Mouse (Mus musculus) liver, embryonic 14.5 days (tissue): ENCODE results near the gene Gramd1b.

Source experiments
- CTCF ChIP-seq: IDR thresholded peaks from 2 replicates; pipeline ENCODE4 v1.5.1; 2016; ENCODE audit warnings: antibody characterized with exemption, low read depth, control low read depth
- EP300 ChIP-seq: IDR thresholded peaks from 2 replicates; pipeline ENCODE4 v1.6.1; 2016; ENCODE audit warnings: antibody characterized with exemption, low read depth

DNA sequence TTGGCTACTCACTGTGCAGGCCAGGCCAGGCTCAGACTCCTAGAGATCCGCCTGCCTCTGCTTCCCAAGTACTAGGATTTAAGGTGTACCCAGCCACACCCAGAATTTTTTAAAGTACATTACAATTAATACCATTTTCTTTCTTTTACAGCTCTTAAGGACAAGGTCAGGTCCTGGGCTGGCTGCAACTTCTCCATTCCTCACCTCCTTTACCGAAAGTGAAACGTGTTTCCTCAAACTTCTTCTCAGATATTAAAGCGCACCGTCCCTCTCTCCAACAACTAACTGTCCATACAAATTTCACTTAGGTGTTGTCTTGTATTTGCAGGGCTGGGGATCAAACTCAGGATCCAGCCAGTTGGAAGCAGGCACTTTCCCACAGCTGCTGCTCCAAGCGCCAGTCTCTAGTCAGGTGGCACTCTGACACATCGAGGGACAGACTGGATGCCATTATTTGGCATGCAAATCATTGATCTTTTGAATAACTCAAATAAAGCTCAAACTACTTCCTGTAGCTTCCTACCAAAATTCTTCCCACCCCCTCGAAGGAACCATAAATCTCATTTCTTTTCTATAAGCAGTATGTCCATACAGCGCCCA, 188.0 kb downstream of the Gramd1b start:
- no peak for TF ChIP-seq CTCF
- TF ChIP-seq EP300 = no peak
